Mouse (Mus musculus): ENCODE results near the gene 4930444G20Rik. TPM values are rescaled to one million over a fixed set of nuclear protein-coding genes. Genes with fewer than 3 reads are reported as not detected.

4930444G20Rik gene
- not detected for polyA plus RNA-seq (2015; fragmentation: Illumina TruSeq; extraction: RNeasy Lipid Tissue Mini Kit (QIAGEN cat#74804); ENCODE audit: insufficient read depth, low replicate concordance)

DNA sequence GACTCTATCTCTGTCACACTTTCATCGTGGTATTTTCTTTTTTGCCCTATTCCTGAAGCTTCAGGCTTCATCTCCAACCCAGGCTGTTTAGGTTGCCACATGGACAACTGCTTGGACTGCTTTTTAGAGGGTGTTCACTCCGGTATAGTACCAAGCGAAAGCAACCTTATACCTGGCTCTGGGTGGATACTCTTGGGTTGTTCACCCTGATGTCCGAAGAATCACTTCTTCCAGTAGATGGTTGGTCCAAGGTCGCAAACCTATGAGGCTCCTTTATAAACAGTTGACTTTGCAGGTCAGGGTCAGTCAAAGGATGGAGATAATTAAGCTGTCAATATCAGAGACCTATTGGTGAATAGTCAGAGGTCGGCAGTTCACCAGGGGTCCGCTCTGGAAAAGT lies at the start of gene 4930444G20Rik:
Gene 4930444G20Rik (minus strand): TSS at position 101 of the 400 bp plus-strand sequence.

Other genes starting within 250 kb of the 4930444G20Rik start
- 66.6 TPM for gene Sgk1, start 185.9 kb downstream of the 4930444G20Rik start, polyA plus RNA-seq (2015; fragmentation: Illumina TruSeq; extraction: RNeasy Lipid Tissue Mini Kit (QIAGEN cat#74804); ENCODE audit: insufficient read depth, low replicate concordance)
- 2.1 TPM for gene E030030I06Rik, start 81.2 kb upstream of the 4930444G20Rik start, polyA plus RNA-seq (2015; fragmentation: Illumina TruSeq; extraction: RNeasy Lipid Tissue Mini Kit (QIAGEN cat#74804); ENCODE audit: insufficient read depth, low replicate concordance)
- 1.0 TPM for gene Raet1e, start 90.5 kb upstream of the 4930444G20Rik start, polyA plus RNA-seq (2015; fragmentation: Illumina TruSeq; extraction: RNeasy Lipid Tissue Mini Kit (QIAGEN cat#74804); ENCODE audit: insufficient read depth, low replicate concordance)
- 0.90 TPM for gene H60b, start 90.5 kb upstream of the 4930444G20Rik start, polyA plus RNA-seq (2015; fragmentation: Illumina TruSeq; extraction: RNeasy Lipid Tissue Mini Kit (QIAGEN cat#74804); ENCODE audit: insufficient read depth, low replicate concordance)

All from spleen, adult 10 weeks (tissue).